Mouse (Mus musculus) MEL (cell line): ENCODE data around the gene Aldh1a3. TPM values are rescaled to one million over a fixed set of nuclear protein-coding genes. Genes with fewer than 3 reads are reported as not detected.

ENCODE experiments used
- DNase-seq: peaks from one replicate; pipeline ENCODE4 v3.0.0; 2011; ENCODE audit warnings: low read depth, low spot score
- H3K27ac ChIP-seq: 2 replicates; pipeline ENCODE4 v1.5.1; 2012; ENCODE audit warnings: low read depth, mild to moderate bottlenecking, control low read depth, low read length, moderate library complexity; ENCODE audit not compliant: control insufficient read depth
- H3K27me3 ChIP-seq, 2 experiments: fragments of 150-350 bp in 1 of 2; sonication (generic) in 1 of 2; 2 replicates each; pipeline ENCODE4 v1.6.1; 2012; ENCODE audit warnings: low read length in 2 of 2, mild to moderate bottlenecking in 2 of 2, improper control_type of control experiment in 1 of 2, moderate library complexity in 1 of 2; ENCODE audit not compliant: insufficient read depth in 2 of 2, control insufficient read depth in 1 of 2
- H3K36me3 ChIP-seq, 2 experiments: 2 replicates each; pipeline ENCODE4 v1.6.1; 2012 to 2014; ENCODE audit warnings: low read length in 2 of 2, improper control_type of control experiment in 1 of 2, inconsistent platforms in 1 of 2, mild to moderate bottlenecking in 1 of 2; ENCODE audit not compliant: insufficient read depth in 2 of 2, control insufficient read depth in 1 of 2
- H3K4me1 ChIP-seq, 2 experiments: fragments of 150-350 bp in 1 of 2; sonication (generic) in 1 of 2; 2 replicates each; pipeline ENCODE4 v1.6.1; 2012; ENCODE audit warnings: low read length in 2 of 2, improper control_type of control experiment in 1 of 2, mild to moderate bottlenecking in 1 of 2; ENCODE audit not compliant: insufficient read depth in 2 of 2, control insufficient read depth in 1 of 2
- H3K4me3 ChIP-seq, 2 experiments: fragments of 150-350 bp in 1 of 2; sonication (generic) in 1 of 2; 2 replicates each; pipeline ENCODE4 v1.5.1; 2012; ENCODE audit warnings: low read depth in 2 of 2, low read length in 2 of 2, mild to moderate bottlenecking in 2 of 2, moderate library complexity in 2 of 2, control low read depth in 1 of 2, improper control_type of control experiment in 1 of 2; ENCODE audit not compliant: control insufficient read depth in 1 of 2, insufficient read depth in 1 of 2
- H3K79me2 ChIP-seq: 2 replicates; pipeline ENCODE4 v1.6.1; 2012; ENCODE audit warnings: mild to moderate bottlenecking, low read length, moderate library complexity; ENCODE audit not compliant: control insufficient read depth, poor library complexity, insufficient read depth
- H3K9ac ChIP-seq: 2 replicates; pipeline ENCODE4 v1.6.1; 2012; ENCODE audit warnings: low read depth, mild to moderate bottlenecking, control low read depth, low read length, moderate library complexity; ENCODE audit not compliant: control insufficient read depth, poor library complexity, severe bottlenecking
- H3K9me3 ChIP-seq: fragments of 150-350 bp; sonication (generic); replicated peaks from 2 replicates; pipeline ENCODE4 v1.6.1; 2012; ENCODE audit warnings: mild to moderate bottlenecking, low read length, improper control_type of control experiment, moderate library complexity; ENCODE audit not compliant: insufficient read depth
- CHD1 ChIP-seq: IDR thresholded peaks from 2 replicates; pipeline ENCODE4 v1.6.1; 2012; ENCODE audit warnings: low read depth, mild to moderate bottlenecking, inconsistent platforms, low read length, improper control_type of control experiment
- CTCF ChIP-seq, 3 experiments: IDR thresholded peaks in 2 of 3; conservative IDR thresholded peaks in 1 of 3; 2 replicates each; pipeline ENCODE4 v1.5.1; 2011 to 2012; ENCODE audit warnings: low read length in 3 of 3, low read depth in 2 of 3, mild to moderate bottlenecking in 2 of 3, improper control_type of control experiment in 1 of 3, inconsistent platforms in 1 of 3, mixed read lengths in 1 of 3, moderate library complexity in 1 of 3; ENCODE audit not compliant: control insufficient read depth in 1 of 3, insufficient read depth in 1 of 3, poor library complexity in 1 of 3, severe bottlenecking in 1 of 3
- E2F4 ChIP-seq: IDR thresholded peaks from 2 replicates; pipeline ENCODE4 v1.6.1; 2011; ENCODE audit warnings: low read depth, low read length, improper control_type of control experiment, borderline replicate concordance
- ELF1 ChIP-seq: IDR thresholded peaks from 2 replicates; pipeline ENCODE4 v1.6.1; 2014; ENCODE audit warnings: low read depth, mild to moderate bottlenecking, inconsistent platforms, low read length, improper control_type of control experiment, moderate library complexity
- ETS1 ChIP-seq: IDR thresholded peaks from 2 replicates; pipeline ENCODE4 v1.6.1; 2012; ENCODE audit warnings: low read depth, mild to moderate bottlenecking, inconsistent platforms, low read length, improper control_type of control experiment, moderate library complexity
- GATA1 ChIP-seq: IDR thresholded peaks from 2 replicates; pipeline ENCODE4 v1.6.1; 2011; ENCODE audit warnings: low read depth, low read length, improper control_type of control experiment
- HCFC1 ChIP-seq: IDR thresholded peaks from 2 replicates; pipeline ENCODE4 v1.6.1; 2012; ENCODE audit warnings: low read depth, mild to moderate bottlenecking, inconsistent platforms, low read length, improper control_type of control experiment, moderate library complexity
- JUND ChIP-seq: IDR thresholded peaks from 2 replicates; pipeline ENCODE4 v1.6.1; 2011; ENCODE audit warnings: low read depth, mild to moderate bottlenecking, improper control_type of control experiment, low read length
- KAT2A ChIP-seq: conservative IDR thresholded peaks from 2 replicates; pipeline ENCODE4 v1.6.1; 2012; ENCODE audit warnings: low read depth, low read length, improper control_type of control experiment, inconsistent platforms
- MAX ChIP-seq: IDR thresholded peaks from 2 replicates; pipeline ENCODE4 v1.6.1; 2011; ENCODE audit warnings: low read length, improper control_type of control experiment
- MYB ChIP-seq: IDR thresholded peaks from 2 replicates; pipeline ENCODE4 v1.6.1; 2011; ENCODE audit warnings: mild to moderate bottlenecking, low read depth, low read length, improper control_type of control experiment
- NRF1 ChIP-seq: IDR thresholded peaks from 2 replicates; pipeline ENCODE4 v1.6.1; 2014; ENCODE audit warnings: low read depth, mild to moderate bottlenecking, inconsistent platforms, low read length, improper control_type of control experiment, moderate library complexity; ENCODE audit not compliant: poor library complexity, insufficient read depth, severe bottlenecking
- POLR2A ChIP-seq, 2 experiments: IDR thresholded peaks; 2 replicates each; pipeline ENCODE4 v1.6.1; 2011 to 2012; ENCODE audit warnings: low read length in 2 of 2, mild to moderate bottlenecking in 2 of 2, control low read depth in 1 of 2, improper control_type of control experiment in 1 of 2, low read depth in 1 of 2, moderate library complexity in 1 of 2; ENCODE audit not compliant: control insufficient read depth in 1 of 2, insufficient read depth in 1 of 2, poor library complexity in 1 of 2
- SIN3A ChIP-seq: IDR thresholded peaks from 2 replicates; pipeline ENCODE4 v1.6.1; 2012; ENCODE audit warnings: low read length, improper control_type of control experiment, inconsistent platforms
- SMC3 ChIP-seq: IDR thresholded peaks from 2 replicates; pipeline ENCODE4 v1.6.1; 2011; ENCODE audit warnings: low read depth, low read length, improper control_type of control experiment
- TAL1 ChIP-seq: IDR thresholded peaks from 2 replicates; pipeline ENCODE4 v1.6.1; 2012; ENCODE audit warnings: mild to moderate bottlenecking, inconsistent platforms, low read length, moderate library complexity, mixed read lengths
- TCF12 ChIP-seq: IDR thresholded peaks from 2 replicates; pipeline ENCODE4 v1.6.1; 2014; ENCODE audit warnings: low read depth, mild to moderate bottlenecking, inconsistent platforms, low read length, improper control_type of control experiment, moderate library complexity
- UBTF ChIP-seq: IDR thresholded peaks from 2 replicates; pipeline ENCODE4 v1.6.1; 2012; ENCODE audit warnings: low read depth, mild to moderate bottlenecking, inconsistent platforms, low read length, improper control_type of control experiment, moderate library complexity, borderline replicate concordance; ENCODE audit not compliant: insufficient read depth
- USF1 ChIP-seq: IDR thresholded peaks from 2 replicates; pipeline ENCODE4 v1.6.1; 2014; ENCODE audit warnings: low read depth, mild to moderate bottlenecking, inconsistent platforms, low read length, improper control_type of control experiment, moderate library complexity
- USF2 ChIP-seq, 2 experiments: IDR thresholded peaks; 2 replicates each; pipeline ENCODE4 v1.6.1; 2011 to 2012; ENCODE audit warnings: improper control_type of control experiment in 2 of 2, low read length in 2 of 2, borderline replicate concordance in 1 of 2, inconsistent platforms in 1 of 2, low read depth in 1 of 2, mild to moderate bottlenecking in 1 of 2; ENCODE audit not compliant: insufficient read depth in 1 of 2
- ZC3H11A ChIP-seq: IDR thresholded peaks from 2 replicates; pipeline ENCODE4 v1.6.1; 2012; ENCODE audit warnings: low read depth, mild to moderate bottlenecking, inconsistent platforms, low read length, improper control_type of control experiment
- ZNF384 ChIP-seq: IDR thresholded peaks from 2 replicates; pipeline ENCODE4 v1.6.1; 2012; ENCODE audit warnings: low read depth, mild to moderate bottlenecking, inconsistent platforms, low read length, improper control_type of control experiment
- polyA plus RNA-seq, 2 experiments: library from polyadenylated mRNA; stranded (reverse) in 1 of 2; unstranded in 1 of 2; fragments of >175 nt in 1 of 2; fragments of >200 nt in 1 of 2; gene quantifications; 2 replicates each; pipeline versions ENCODE4 v1.2.1 to v1.2.4; 2012; ENCODE audit warnings: low replicate concordance in 2 of 2, low read depth in 1 of 2; ENCODE audit not compliant: insufficient read length in 2 of 2, insufficient read depth in 1 of 2, missing spikeins in 1 of 2
- total RNA-seq: library from RNA; depleted of rRNA; stranded (reverse); fragments of 300-350 nt; gene quantifications from 2 replicates; pipeline ENCODE4 v1.2.3, GENCODE M21; 2012

Gene Aldh1a3
- total and polyA plus RNA-seq, 3 experiments = 13.4 to 43.4 TPM; not detected in 1

DNA sequence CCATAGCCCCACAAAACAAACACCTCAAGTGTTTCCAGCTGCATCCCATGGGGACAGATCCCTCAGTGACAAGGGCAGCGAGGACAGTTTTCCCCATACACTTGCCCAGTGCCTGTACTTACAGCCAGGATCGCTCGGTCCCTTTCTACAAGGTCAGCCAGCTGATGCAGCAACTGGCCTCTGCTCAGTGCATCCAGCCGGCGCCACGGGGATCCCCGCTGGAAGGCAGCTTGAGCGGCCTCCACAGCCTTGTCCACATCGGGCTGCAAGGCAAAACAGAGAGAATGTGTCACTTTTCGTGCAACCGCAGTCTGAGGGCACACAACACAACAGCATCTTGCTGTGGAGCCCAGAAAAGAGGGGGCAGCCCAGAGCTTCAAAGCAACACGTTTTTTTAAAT is 8.3 kb downstream of the Aldh1a3 start:
- H3K79me2 ChIP-seq = no peaks in the 10 kb centered on the region
- H3K4me3 ChIP-seq = no peak overlapping the region
- no peak for TF ChIP-seq CHD1
- no peak for TF ChIP-seq UBTF
- no peak for TF ChIP-seq TAL1
- TF ChIP-seq ELF1 = no peak
- TF ChIP-seq KAT2A = no peak
- TF ChIP-seq ZC3H11A = no peak
- TF ChIP-seq POLR2A (IDR thresholded peaks at IDR 0.05; ENCODE audit: control insufficient read depth in 1 of 2, insufficient read depth in 1 of 2, low read depth in 1 of 2, low read length in 2 of 2, poor library complexity in 1 of 2) = no peak
- TF ChIP-seq ZNF384 = no peak
- no peak for TF ChIP-seq USF2 (IDR thresholded peaks at IDR 0.05; ENCODE audit: borderline replicate concordance in 1 of 2, insufficient read depth in 1 of 2, low read depth in 1 of 2, low read length in 2 of 2)
- TF ChIP-seq ETS1 = no peak
- no peak for TF ChIP-seq TCF12
- no peak for TF ChIP-seq JUND
- no peak for TF ChIP-seq GATA1
- TF ChIP-seq HCFC1 = no peak
- TF ChIP-seq MYB = no peak
- TF ChIP-seq MAX = no peak
- TF ChIP-seq SMC3 = no peak
- no peak for TF ChIP-seq NRF1
- TF ChIP-seq USF1 = no peak
- no peak for TF ChIP-seq SIN3A
- no peaks in the 10 kb centered on the region for H3K4me1 ChIP-seq
- no peaks in the 10 kb centered on the region for H3K36me3 ChIP-seq
- H3K9me3 ChIP-seq = no peaks in the 10 kb centered on the region
- no peak overlapping the region for H3K27ac ChIP-seq
- H3K9ac ChIP-seq = no peak overlapping the region
- peaks cover 0 to 2% of the 10 kb centered on the region in 2 experiments; a peak in 3 of 4 replicates for H3K27me3 ChIP-seq
- no peak for DNase-seq

DNA sequence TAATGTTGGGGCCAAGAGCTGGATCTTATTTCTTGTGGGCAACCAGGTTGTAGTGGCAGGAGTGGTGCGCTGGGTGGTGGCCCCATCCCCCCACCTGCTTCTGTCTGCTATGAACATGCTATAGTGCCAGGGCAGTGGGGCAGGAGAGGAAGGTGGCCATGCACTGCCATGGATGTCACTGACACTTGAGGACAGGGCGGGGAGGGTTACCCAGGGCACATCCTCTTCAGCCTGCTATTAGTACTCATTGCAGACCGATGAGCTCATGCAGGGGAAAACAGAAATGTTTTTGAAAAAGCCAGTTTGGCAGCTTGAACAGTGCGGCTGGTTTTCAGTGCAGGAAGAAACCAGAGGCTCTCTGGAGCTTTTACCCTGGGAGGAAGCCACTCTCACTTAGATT is 10.5 kb downstream of the Aldh1a3 start:
- Histone ChIP-seq H3K79me2 (no peaks in the 10 kb centered on the region), H3K9me3 (no peaks in the 10 kb centered on the region), H3K4me3 (no peak overlapping the region), H3K27me3 (peaks cover 0 to 2% of the 10 kb centered on the region in 2 experiments; a peak in 3 of 4 replicates), H3K27ac (no peak overlapping the region), H3K4me1 (no peaks in the 10 kb centered on the region), H3K36me3 (no peaks in the 10 kb centered on the region), H3K9ac (no peak overlapping the region)
- TF ChIP-seq CTCF (IDR thresholded peaks at IDR 0.05 in 2 of 3, conservative IDR thresholded peaks at IDR 0.05 in 1 of 3; ENCODE audit: control insufficient read depth in 1 of 3, insufficient read depth in 1 of 3, low read depth in 2 of 3, low read length in 3 of 3, poor library complexity in 1 of 3, severe bottlenecking in 1 of 3) (no peak), MAX (no peak), NRF1 (no peak), ELF1 (no peak), E2F4 (no peak), ZNF384 (no peak)
- DNase-seq = no peak
